Mouse (Mus musculus) ES-Bruce4 (cell line): ENCODE results near the gene Lrrc1. TPM values are rescaled to one million over a fixed set of nuclear protein-coding genes. Genes with fewer than 3 reads are reported as not detected.

ENCODE experiments used
- H3K27ac ChIP-seq: 2 replicates; pipeline ENCODE4 v1.5.1; 2012; ENCODE audit warnings: low read length, inconsistent platforms; ENCODE audit not compliant: insufficient read depth
- H3K27me3 ChIP-seq: 2 replicates; pipeline ENCODE4 v1.6.1; 2012; ENCODE audit warnings: mild to moderate bottlenecking, low read length, inconsistent platforms; ENCODE audit not compliant: control insufficient read depth, poor library complexity, insufficient read depth, severe bottlenecking
- H3K36me3 ChIP-seq: 2 replicates; pipeline ENCODE4 v1.6.1; 2012; ENCODE audit warnings: inconsistent platforms, mild to moderate bottlenecking, low read length, moderate library complexity; ENCODE audit not compliant: control insufficient read depth, poor library complexity, insufficient read depth, severe bottlenecking
- H3K4me1 ChIP-seq: one replicate; pipeline ENCODE4 v1.8.1; 2011; ENCODE audit warnings: low read length; ENCODE audit not compliant: control insufficient read depth, insufficient read depth
- H3K4me3 ChIP-seq: 2 replicates; pipeline ENCODE4 v1.5.1; 2011; ENCODE audit warnings: low read depth, mild to moderate bottlenecking, low read length
- H3K9ac ChIP-seq: 2 replicates; pipeline ENCODE4 v1.6.1; 2012; ENCODE audit warnings: low read depth, mild to moderate bottlenecking, inconsistent platforms; ENCODE audit not compliant: poor library complexity, severe bottlenecking
- H3K9me3 ChIP-seq: replicated peaks from 2 replicates; pipeline ENCODE4 v1.6.1; 2012; ENCODE audit warnings: mild to moderate bottlenecking, low read length, inconsistent platforms; ENCODE audit not compliant: control insufficient read depth, poor library complexity, insufficient read depth, severe bottlenecking
- CTCF ChIP-seq: IDR thresholded peaks from one replicate; pipeline ENCODE4 v1.8.1; 2011; ENCODE audit warnings: low read depth, low read length
- EP300 ChIP-seq: IDR thresholded peaks from 2 replicates; pipeline ENCODE4 v1.6.1; 2011; ENCODE audit warnings: low read depth, low read length; ENCODE audit not compliant: insufficient read depth
- POLR2A ChIP-seq: IDR thresholded peaks from one replicate; pipeline ENCODE4 v1.8.1; 2011; ENCODE audit warnings: low read length; ENCODE audit not compliant: insufficient read depth
- polyA plus RNA-seq: library from polyadenylated mRNA; stranded (reverse); fragments of >200 nt; gene quantifications from 2 replicates; pipeline ENCODE4 v1.2.4, GENCODE M21; 2011; ENCODE audit warnings: low read depth; ENCODE audit not compliant: missing spikeins, insufficient read depth, insufficient read length

Lrrc1 gene
- polyA plus RNA-seq, 1 experiment = 20.9 TPM

GRCm38 (mm10) chr9:77444876-77445275 is 99.8 kb downstream of the Lrrc1 start:
- no peak overlapping the region for H3K27ac ChIP-seq
- H3K4me3 ChIP-seq = no peak overlapping the region
- no peaks in the 10 kb centered on the region for H3K27me3 ChIP-seq
- no peaks in the 10 kb centered on the region for H3K36me3 ChIP-seq
- H3K9ac ChIP-seq = no peak overlapping the region
- no peaks in the 10 kb centered on the region for H3K9me3 ChIP-seq
- H3K4me1 ChIP-seq = no peaks in the 10 kb centered on the region
- TF ChIP-seq EP300 (no peak), POLR2A (no peak), CTCF (no peak)

GRCm38 (mm10) chr9:77439371-77439770 is 105.3 kb downstream of the Lrrc1 start:
- Histone ChIP-seq H3K36me3 (no peaks in the 10 kb centered on the region), H3K27ac (no peak overlapping the region)

GRCm38 (mm10) chr9:77438836-77439271 is 105.8 kb downstream of the Lrrc1 start:
- no peaks in the 10 kb centered on the region for H3K4me1 ChIP-seq
- no peak overlapping the region for H3K27ac ChIP-seq
- no peaks in the 10 kb centered on the region for H3K36me3 ChIP-seq
- TF ChIP-seq CTCF (no peak), EP300 (no peak), POLR2A (no peak)
- H3K9me3 ChIP-seq = no peaks in the 10 kb centered on the region
- H3K4me3 ChIP-seq = no peak overlapping the region
- H3K9ac ChIP-seq = no peak overlapping the region
- H3K27me3 ChIP-seq = no peaks in the 10 kb centered on the region

More at GRCm38 (mm10) chr9:77439371-77439770, 105.3 kb downstream of the Lrrc1 start:
- Histone ChIP-seq H3K4me1 (no peaks in the 10 kb centered on the region), H3K4me3 (no peak overlapping the region), H3K27me3 (no peaks in the 10 kb centered on the region), H3K9ac (no peak overlapping the region), H3K9me3 (no peaks in the 10 kb centered on the region)
- no peak for TF ChIP-seq EP300
- TF ChIP-seq POLR2A = no peak
- TF ChIP-seq CTCF = no peak

- Histone ChIP-seq H3K27me3 (no peaks in the 10 kb centered on the region), H3K9me3 (no peaks in the 10 kb centered on the region), H3K4me3 (no peak overlapping the region), H3K4me1 (no peaks in the 10 kb centered on the region), H3K9ac (no peak overlapping the region), H3K27ac (no peak overlapping the region), H3K36me3 (no peaks in the 10 kb centered on the region)
- TF ChIP-seq POLR2A (no peak), EP300 (no peak)
These were observed 107.5 kb downstream of the Lrrc1 start for GRCm38 (mm10) chr9:77437131-77437530.

GRCm38 (mm10) chr9:77434965-77435364 is 109.7 kb downstream of the Lrrc1 start:
- Histone ChIP-seq H3K4me3 (no peak overlapping the region), H3K9ac (no peak overlapping the region), H3K27me3 (no peaks in the 10 kb centered on the region), H3K27ac (no peak overlapping the region), H3K4me1 (no peaks in the 10 kb centered on the region), H3K36me3 (no peaks in the 10 kb centered on the region), H3K9me3 (no peaks in the 10 kb centered on the region)
- TF ChIP-seq CTCF (no peak), POLR2A (no peak), EP300 (no peak)

GRCm38 (mm10) chr9:77433476-77433875 is 111.2 kb downstream of the Lrrc1 start:
- Histone ChIP-seq H3K9me3 (no peaks in the 10 kb centered on the region), H3K36me3 (no peaks in the 10 kb centered on the region), H3K27me3 (no peaks in the 10 kb centered on the region), H3K9ac (no peak overlapping the region), H3K4me1 (peaks cover 2% of the 10 kb centered on the region), H3K27ac (no peak overlapping the region), H3K4me3 (no peak overlapping the region)
- TF ChIP-seq POLR2A (no peak), EP300 (no peak), CTCF (no peak)
